Mouse (Mus musculus) gastrocnemius, adult 2 months (tissue): ENCODE measurements at regions not wholly inside any gene's neighbourhood (a gene's known extent, or its start where the extent isn't known, plus 50 kb on each side); places are given as distances from the start of the nearest gene placed in this dataset.
A peak's percentile ranks its signal among the peaks of the same experiment; 100 is the strongest.

Source experiments
- DNase-seq: peaks from one replicate; pipeline ENCODE4 v3.0.0; 2022
- H3K27ac ChIP-seq: fragments of 200-600 bp; 2 replicates; pipeline ENCODE4 v1.8.1; 2022; ENCODE audit warnings: mild to moderate bottlenecking
- H3K4me3 ChIP-seq: fragments of 200-600 bp; 2 replicates; pipeline ENCODE4 v1.8.1; 2022; ENCODE audit warnings: mild to moderate bottlenecking, moderate library complexity
- CTCF ChIP-seq: fragments of 200-600 bp; IDR thresholded peaks from 2 replicates; pipeline ENCODE4 v1.8.1; 2022; ENCODE audit warnings: antibody characterized with exemption, mild to moderate bottlenecking, moderate library complexity
- intact Hi-C: fragments of 180-260 bp; cut with DNase I; formaldehyde crosslinking; loops from one replicate; pipeline ENCODE4 v1.15.1; 2025

DNA sequence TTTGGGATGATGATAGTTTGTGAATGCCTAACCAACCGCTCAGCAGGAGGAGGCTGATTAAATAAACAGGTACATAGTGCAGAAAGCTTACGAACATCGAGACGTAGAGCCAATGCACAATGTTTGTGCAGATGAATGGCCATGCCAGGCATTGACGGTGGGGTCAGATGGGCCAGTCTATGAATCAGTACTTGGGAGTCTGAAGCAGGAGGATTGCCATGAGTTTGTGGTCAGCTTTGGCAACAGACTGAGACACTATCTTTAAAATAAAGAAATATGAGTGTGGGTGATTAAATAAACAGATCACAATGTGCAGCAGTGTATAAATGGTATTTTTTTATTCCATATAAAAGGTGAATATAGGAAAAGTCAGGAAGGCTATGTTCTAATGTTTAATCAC lies 90.4 kb upstream of the Zfp366 start:
- Histone ChIP-seq H3K27ac (no peak overlapping the region), H3K4me3 (no peak overlapping the region)
- DNase-seq, result no peak
- intact Hi-C loops, result loop anchor here (5.0 to 10.0 kb wide), 2 partner anchors 169 to 202 kb away; partner anchors contain the start of gene Tnpo1
- no peak for TF ChIP-seq CTCF

DNA sequence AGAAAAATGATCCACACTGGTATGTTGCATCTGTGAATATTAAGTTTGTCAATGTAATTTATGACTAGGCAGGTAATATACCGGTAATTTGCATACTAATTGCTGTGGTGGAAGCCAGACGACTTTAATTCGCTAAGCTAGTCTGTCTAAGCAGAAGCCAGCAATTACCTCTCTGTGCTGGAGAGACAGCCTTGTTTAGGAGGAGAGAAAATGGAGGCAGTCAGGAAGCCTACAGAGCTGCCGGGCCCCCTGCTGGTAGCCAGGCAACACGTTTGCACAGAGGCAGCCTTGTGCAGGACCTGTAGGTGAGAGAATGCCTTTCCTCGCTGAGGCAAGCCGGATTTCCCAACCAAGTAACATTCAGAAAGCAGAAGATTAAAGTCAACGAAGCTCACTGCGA lies 91.4 kb upstream of the Zfp366 start:
- Histone ChIP-seq H3K27ac (peak overlapping the region; percentile 13), H3K4me3 (no peak overlapping the region)
- TF ChIP-seq CTCF, result peak; percentile 95
- peak; percentile 87 for DNase-seq
- intact Hi-C loops, result loop anchor here (1.0 to 10.0 kb wide), 3 partner anchors 168 to 225 kb away; partner anchors contain the start of gene Tnpo1

DNA sequence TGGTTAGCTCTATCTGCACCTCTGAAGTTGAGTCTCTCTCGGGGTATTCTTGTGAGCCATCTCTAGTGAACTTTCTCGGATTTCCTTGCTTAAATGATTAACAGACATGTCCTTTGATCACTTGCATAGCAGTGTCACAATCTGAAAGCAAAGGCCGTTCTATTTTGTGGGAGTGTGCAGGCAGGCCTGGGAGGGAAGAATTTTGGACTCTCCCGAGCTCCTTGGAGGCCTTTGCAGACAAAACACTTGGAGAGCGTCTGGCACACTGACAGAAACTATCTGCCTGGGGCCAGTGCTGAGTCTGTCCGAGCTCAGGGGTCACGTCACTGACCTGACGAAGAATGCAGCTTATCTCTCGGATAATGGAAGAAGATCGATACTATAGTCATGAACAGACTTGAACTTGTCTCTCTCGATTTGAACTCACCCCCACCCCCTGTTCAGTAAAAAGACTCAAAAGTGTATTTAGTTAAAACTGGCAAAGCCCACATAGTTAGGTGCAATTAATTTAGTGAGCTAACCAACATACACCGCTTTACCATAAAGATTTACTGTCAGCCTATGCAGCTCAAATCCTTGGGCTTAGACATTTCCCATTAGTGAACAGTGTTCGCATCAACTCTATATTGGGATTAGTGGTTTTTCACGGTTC lies 92.2 kb upstream of the Zfp366 start:
- intact Hi-C loops, result loop anchor here (5.0 to 10.0 kb wide), 2 partner anchors 168 to 200 kb away; partner anchors contain the start of gene Tnpo1
- no peak overlapping the region for H3K4me3 ChIP-seq
- peak; percentile 63 for DNase-seq
- peak overlapping the region; percentile 70 for H3K27ac ChIP-seq
- no peak for TF ChIP-seq CTCF

DNA sequence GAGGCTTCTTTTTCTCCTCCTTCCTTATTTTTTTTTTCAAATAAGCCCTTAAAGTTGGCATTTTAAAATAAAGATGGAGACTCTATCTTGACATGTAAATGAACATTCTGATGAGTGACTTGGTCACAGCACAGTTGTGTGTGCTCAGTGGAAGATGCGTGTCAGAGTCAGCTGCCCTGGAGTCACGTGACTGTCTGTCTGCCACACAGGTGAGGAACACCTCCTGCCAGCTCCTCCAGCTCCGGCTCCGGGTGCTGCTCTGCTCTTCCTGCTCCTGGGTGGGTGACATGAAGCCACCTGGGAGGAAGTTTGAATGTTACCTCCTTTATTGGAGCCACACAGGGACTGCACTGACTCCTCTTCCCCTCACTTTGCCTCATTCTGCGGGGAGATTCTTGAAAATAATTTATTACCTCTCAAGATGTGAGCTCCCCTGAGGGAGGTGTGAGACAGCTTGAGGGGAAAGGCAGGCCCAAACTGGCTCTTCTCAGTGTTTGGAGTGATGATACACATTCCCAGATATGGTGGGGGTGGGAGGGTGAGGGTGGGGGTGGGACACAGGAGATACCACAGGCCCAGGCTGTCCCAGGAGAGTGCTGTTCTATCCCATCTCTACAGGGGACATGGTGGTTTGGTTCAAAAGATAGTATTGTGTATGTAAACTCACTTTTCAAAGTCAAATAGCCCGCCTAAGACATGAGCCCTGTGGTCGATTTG lies 92.9 kb upstream of the Zfp366 start:
- H3K27ac ChIP-seq, result peak overlapping the region; percentile 70
- TF ChIP-seq CTCF, result no peak
- H3K4me3 ChIP-seq, result no peak overlapping the region
- intact Hi-C loops, result loop anchor here (5.0 to 10.0 kb wide), 2 partner anchors 167 to 199 kb away; partner anchors contain the start of gene Tnpo1
- no peak for DNase-seq

DNA sequence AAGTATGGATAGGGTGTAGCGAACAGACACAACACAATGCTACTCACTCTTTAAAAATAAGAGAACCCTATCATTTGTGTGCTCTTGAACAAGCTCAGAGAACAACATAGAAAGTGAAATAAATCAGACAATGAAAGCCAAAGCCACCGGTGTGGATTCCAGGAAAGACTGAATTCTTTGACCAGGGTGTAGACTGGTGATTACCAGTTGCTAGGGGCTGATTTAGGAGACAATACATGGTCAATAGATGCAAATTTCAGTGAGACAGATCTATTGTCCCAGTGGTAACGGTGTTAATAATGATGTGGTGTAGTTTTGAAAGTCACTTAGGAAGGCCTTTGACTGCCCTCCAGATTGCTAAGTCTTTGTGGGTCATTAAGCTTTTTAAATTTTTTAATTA lies 94.3 kb upstream of the Zfp366 start:
- DNase-seq, result no peak
- TF ChIP-seq CTCF, result no peak
- intact Hi-C loops, result loop anchor here (5.0 to 10.0 kb wide), 2 partner anchors 166 to 198 kb away; partner anchors contain the start of gene Tnpo1
- no peak overlapping the region for H3K27ac ChIP-seq
- H3K4me3 ChIP-seq, result no peak overlapping the region

DNA sequence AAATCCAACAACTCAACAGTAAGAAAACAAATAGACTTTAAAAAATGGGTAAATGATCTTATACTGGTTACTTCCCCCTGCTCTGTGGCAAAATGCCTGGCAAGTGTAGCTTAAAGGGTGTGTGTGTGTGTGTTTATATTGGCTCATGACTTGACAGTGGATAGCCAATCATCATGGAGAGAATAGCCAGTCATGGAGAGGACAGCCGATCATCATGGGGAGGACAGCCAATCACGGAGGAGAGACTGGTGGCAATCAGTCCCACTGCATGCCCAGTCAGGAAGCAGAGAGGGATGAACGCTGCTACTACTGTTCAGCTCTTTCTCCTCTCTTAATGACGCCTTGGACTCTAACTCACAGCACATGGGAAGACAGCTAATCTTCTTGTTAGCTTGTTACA lies 96.3 kb upstream of the Zfp366 start:
- no peak for TF ChIP-seq CTCF
- intact Hi-C loops, result no loop called here
- Histone ChIP-seq H3K27ac (peak overlapping the region; percentile 90), H3K4me3 (no peak overlapping the region)
- DNase-seq, result no peak

DNA sequence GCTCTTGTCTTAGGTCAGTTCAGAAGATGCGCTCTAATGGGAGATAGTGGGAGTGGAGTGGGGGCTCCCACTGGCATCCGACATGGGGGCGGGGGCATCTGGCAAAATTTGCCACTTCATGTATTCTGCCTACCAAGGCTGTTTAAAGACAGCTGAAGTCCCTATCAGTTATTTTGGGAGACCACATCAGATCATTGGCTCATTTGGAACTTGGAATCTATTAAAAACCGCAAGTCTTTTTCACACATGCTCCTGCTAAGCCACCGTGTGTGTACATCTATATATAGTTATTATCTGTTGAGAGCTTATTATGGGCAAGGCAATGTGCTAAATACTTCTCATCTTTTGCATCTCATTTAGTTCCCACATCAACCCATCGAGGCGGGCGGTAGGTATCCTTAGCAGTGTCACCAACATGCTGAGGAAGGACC lies 95.0 kb upstream of the 1700024P04Rik start:
- TF ChIP-seq CTCF, result no peak
- H3K27ac ChIP-seq, result peak overlapping the region; percentile 67
- peak overlapping the region; percentile 8; the same call in 1 of the 2 replicates for H3K4me3 ChIP-seq
- DNase-seq, result peak; percentile 38
- intact Hi-C loops, result loop anchor here (5.0 kb wide), 1 partner anchor 142 kb away; no protein-coding TSS in a partner anchor

DNA sequence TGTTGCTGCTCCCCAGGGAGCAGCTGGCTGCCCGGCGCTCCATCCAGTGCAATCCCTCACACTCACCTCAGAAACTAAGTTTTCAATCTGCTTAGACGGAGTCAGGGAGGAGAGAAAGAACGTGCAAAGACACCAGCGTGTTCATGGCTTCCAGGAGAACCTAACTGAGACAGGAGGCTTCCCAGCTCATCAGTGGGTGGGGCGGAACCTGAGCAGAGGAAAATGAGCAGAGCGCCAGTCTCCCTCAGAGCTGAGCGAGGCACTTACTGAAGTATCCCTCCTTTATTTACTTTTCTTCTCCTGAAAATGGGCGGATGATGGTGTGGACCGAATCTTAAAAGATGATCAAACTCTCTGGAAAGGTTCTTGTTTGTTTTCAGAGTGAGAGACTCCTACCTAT lies 94.3 kb upstream of the 1700024P04Rik start:
- no peak overlapping the region for H3K4me3 ChIP-seq
- H3K27ac ChIP-seq, result peak overlapping the region; percentile 67
- DNase-seq, result no peak
- intact Hi-C loops, result loop anchor here (5.0 kb wide), 1 partner anchor 141 kb away; no protein-coding TSS in a partner anchor
- no peak for TF ChIP-seq CTCF

DNA sequence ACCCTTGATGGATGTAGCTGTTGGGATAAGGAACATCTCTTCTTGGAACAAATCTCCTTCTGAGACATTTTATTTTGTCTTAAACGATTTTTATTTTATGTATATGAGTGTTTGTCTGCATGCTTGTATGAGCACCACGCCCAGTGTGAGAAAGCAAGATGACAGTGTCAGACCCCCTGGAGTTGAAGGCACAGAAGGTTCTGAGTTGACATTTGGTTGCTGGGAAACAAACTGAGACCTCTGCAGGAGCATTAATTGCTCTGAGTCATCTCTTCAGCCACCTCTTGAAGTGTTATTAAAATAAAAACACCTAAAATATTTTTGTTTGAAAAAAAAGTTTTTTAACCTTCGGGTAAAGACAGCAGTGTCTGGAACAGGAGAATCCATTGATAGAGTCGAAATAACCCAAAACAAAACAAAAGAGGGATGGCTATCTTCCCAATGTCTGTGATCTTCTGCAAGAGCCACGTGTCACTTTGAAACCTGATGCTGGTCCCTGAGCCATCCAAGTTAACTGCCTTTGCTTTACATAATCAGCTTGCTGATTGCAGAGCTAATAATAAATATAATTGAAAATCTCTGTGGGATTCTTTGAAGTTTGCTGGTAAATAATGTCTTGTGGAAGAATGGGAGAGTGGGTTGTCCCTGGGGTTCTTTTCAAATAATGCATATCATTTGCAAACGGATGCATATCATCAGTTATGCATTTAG lies 92.8 kb upstream of the 1700024P04Rik start:
- DNase-seq, result no peak
- intact Hi-C loops, result loop anchor here (5.0 kb wide), 1 partner anchor 140 kb away; no protein-coding TSS in a partner anchor
- no peak overlapping the region for H3K4me3 ChIP-seq
- no peak for TF ChIP-seq CTCF
- H3K27ac ChIP-seq, result peak overlapping the region; percentile 24; the same call in 1 of the 2 replicates

DNA sequence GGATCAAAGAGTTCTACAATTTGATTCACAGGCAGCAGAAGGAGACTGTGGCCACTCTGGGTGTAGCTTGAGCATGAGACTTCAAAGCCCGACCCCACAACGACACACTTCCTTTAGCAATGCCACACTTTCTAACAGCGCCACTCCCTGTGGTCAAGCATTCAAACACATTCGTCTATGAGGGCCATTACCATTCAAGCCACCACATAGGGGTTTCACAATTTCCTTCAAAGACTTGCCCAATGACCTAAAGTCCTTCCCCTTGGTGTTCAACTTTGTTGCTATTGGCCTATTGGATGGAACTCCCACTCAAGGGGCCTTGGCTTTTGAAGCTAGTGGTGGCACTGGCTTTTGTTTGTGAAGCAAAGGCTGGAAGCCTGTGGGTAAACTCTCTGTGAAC lies 91.1 kb upstream of the 1700024P04Rik start:
- TF ChIP-seq CTCF, result no peak

DNA sequence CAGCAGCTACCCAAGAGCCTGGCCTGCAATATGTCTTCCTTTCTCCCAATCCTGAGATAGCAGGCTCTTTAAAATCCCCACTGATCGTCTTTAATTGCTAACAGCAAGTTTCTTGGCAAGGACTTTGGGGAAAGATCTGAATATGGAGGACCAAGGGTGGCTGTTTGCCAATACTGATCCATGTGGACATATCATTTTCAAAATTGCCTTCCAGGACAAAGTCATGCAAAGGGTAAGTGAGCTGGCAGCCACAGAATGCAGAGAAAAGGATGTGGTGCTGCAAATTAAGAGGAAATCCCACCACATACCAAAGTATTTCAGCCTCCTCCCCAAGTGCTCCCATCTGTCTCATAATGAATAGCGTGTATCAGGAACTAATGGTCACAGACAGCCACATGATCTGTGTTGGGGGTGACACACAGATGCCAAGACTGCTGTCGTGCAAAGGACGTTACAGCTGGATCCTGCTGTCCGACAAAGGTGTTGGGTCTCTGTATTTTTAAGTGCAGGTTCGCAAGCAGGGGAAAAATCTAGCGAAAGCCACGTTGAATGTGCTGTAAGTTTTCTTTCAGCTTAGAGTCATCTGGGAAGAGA lies 87.6 kb upstream of the 1700024P04Rik start:
- H3K4me3 ChIP-seq, result no peak overlapping the region
- no peak for TF ChIP-seq CTCF
- intact Hi-C loops, result no loop called here
- H3K27ac ChIP-seq, result peak overlapping the region; percentile 12
- DNase-seq, result no peak

More for the DNA sequence above, 91.1 kb upstream of the 1700024P04Rik start:
- H3K4me3 ChIP-seq, result no peak overlapping the region
- H3K27ac ChIP-seq, result no peak overlapping the region
- no peak for DNase-seq
- intact Hi-C loops, result loop anchor here (5.0 kb wide), 1 partner anchor 138 kb away; no protein-coding TSS in a partner anchor

DNA sequence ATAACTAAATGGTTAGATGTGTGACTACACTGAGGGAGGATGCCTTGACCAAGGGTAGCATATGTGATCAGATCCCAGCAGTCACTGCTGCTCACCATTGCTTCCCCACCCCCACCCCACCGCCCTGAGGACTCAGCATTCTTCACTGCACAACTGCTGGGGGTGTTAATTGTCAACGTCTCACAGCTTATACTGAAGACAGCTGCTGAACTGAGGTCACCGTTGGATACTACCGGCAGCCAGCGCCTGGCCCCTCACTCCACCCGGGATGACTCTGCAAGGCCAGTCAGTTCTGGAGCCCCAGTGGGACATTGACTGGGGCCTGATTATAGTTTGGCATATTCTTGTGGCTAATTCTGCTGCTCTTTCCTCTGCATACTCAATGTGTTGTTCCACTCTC lies 87.0 kb upstream of the 1700024P04Rik start:
- peak overlapping the region; percentile 12 for H3K27ac ChIP-seq
- intact Hi-C loops, result no loop called here
- no peak for TF ChIP-seq CTCF
- no peak overlapping the region for H3K4me3 ChIP-seq
- DNase-seq, result peak; percentile 65
